Mouse (Mus musculus) heart, postnatal 10 days (tissue): Measurements from ENCODE around the gene Cyp2a4. TPM values are rescaled to one million over a fixed set of nuclear protein-coding genes. Genes with fewer than 3 reads are reported as not detected.
"Not testable (repeated sequence)": the region's sequence is repeated elsewhere in the genome, so short reads cannot be mapped to it uniquely, and the experiment has no call there.

Source experiments
- DNase-seq, 2 experiments: peaks; one replicate each; pipeline ENCODE4 v3.0.0; 2021
- intact Hi-C: fragments of 180-260 bp; cut with DNase I; formaldehyde crosslinking; loops from one replicate; pipeline ENCODE4 v1.15.1; 2025
- total RNA-seq, 2 experiments: library from RNA; stranded (reverse); gene quantifications; 2 replicates each; pipeline ENCODE4 v1.2.3; 2021

The Cyp2a4 gene
- not detected for total RNA-seq

- intact Hi-C loops, DNase-seq: not testable (repeated sequence)
Measured at GRCm38 (mm10) chr7:26306926-26307325, at the start of gene Cyp2a4. Gene Cyp2a4, plus strand, starts transcription at chr7:26307169.

- intact Hi-C loops = loop anchor here (10.0 kb wide), 1 partner anchor 355 kb away; the partner anchor contains the start of gene Vmn1r185
- not testable (repeated sequence) for DNase-seq
Measured at GRCm38 (mm10) chr7:26260034-26260433, 46.9 kb upstream of the Cyp2a4 start, which contains the start of gene Vmn1r184. Gene Vmn1r184, plus strand, starts transcription at chr7:26260334.

- intact Hi-C loops, DNase-seq: not testable (repeated sequence)
Measured at GRCm38 (mm10) chr7:26303429-26304166, 3.4 kb upstream of the Cyp2a4 start.

DNA sequence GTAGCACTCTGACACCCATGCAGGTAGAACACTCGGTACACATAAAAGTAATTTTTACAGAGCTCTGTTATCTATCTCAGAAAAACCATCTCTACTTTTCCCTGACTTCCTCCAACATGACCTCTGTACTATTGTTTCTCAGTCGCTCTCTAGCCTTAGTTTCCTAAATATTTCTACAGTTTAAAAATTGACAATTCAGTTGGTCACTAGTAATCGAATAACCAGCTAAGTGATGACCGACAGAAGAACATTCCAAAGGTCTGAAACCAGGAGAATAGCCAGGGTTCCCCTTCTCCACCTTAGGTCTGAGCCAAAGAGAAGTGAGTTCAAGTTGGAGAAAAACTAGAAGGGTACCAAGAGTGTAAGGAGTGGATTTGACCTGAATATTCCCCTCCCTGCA is 4.8 kb downstream of the Cyp2a4 start:
- DNase-seq, intact Hi-C loops: not testable (repeated sequence)

- DNase-seq, intact Hi-C loops: not testable (repeated sequence)
Measured at GRCm38 (mm10) chr7:26315194-26315593, 8.2 kb downstream of the Cyp2a4 start.

DNA sequence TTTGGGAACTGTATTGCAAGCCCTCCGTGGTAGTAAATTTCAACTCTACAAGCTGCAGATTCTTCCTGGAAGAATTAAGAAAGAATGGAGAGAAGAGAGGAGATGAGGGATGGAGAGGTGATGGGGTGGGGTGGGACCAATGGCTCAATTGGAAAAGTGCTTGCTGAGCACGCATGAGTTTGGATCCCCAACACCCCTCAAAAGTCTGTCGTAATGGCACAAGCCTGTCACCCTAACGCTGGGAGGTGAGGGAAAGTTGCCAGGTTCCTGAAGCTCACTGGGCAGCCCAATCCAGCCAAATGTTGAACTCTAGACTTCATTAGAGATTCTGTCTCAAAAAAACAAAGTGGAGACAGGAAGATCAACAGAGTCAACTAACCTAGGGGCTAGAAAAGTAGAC is 8.8 kb downstream of the Cyp2a4 start:
- DNase-seq, intact Hi-C loops: not testable (repeated sequence)

DNA sequence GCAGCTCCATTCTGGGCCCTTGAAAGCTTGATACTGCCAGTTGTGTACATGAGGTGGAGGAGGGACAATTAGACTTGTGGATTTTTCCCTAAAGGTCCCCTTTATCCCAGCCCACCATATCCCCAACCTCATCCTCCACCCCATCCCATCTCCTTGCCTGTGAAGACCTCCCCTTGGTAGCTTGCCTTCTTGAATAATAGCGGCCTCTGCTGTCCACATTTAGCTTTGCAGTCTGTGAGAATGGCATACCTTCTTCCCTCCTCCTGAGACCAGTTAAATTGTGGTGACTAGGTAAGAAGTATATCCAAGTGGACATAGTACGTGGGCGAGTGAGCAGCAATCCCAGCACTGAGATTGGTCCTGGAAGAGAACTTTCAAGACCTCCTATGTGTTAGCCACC is 13.4 kb downstream of the Cyp2a4 start:
- DNase-seq, intact Hi-C loops: not testable (repeated sequence)

GRCm38 (mm10) chr7:26350177-26350576 is 43.2 kb downstream of the Cyp2a4 start:
- intact Hi-C loops = not testable (repeated sequence)

GRCm38 (mm10) chr7:26352258-26352657 is 45.3 kb downstream of the Cyp2a4 start:
- DNase-seq, intact Hi-C loops: not testable (repeated sequence)

More at GRCm38 (mm10) chr7:26350177-26350576, 43.2 kb downstream of the Cyp2a4 start:
- DNase-seq = not testable (repeated sequence)

- intact Hi-C loops, DNase-seq: not testable (repeated sequence)
Measured at GRCm38 (mm10) chr7:26356719-26357118, 49.8 kb downstream of the Cyp2a4 start.

Other genes with a start within 250 kb of the Cyp2a4 start
- gene Cyp2b13, start 245.7 kb upstream of the Cyp2a4 start, total RNA-seq = not detected
- not detected for gene Cyp2b9, start 133.8 kb upstream of the Cyp2a4 start, total RNA-seq
- gene Vmn1r184, start 46.8 kb upstream of the Cyp2a4 start, total RNA-seq = not detected
- not detected for gene Nlrp9c, start 96.5 kb downstream of the Cyp2a4 start, total RNA-seq
- gene Nlrp4a, start 127.9 kb downstream of the Cyp2a4 start, total RNA-seq = not detected
- not detected for gene Nlrp9a, start 227.9 kb downstream of the Cyp2a4 start, total RNA-seq